Mouse (Mus musculus) heart, embryonic 15.5 days (tissue): ENCODE data around the gene Gcn1l1. TPM values are rescaled to one million over a fixed set of nuclear protein-coding genes. Genes with fewer than 3 reads are reported as not detected.

ENCODE experiments used
- ATAC-seq: fragments of 200-750 bp; cut with Nextera tagmentation; replicated peaks from 2 replicates; pipeline ENCODE4 v1.8.0; 2017; ENCODE audit warnings: low read depth, moderate TSS enrichment; ENCODE audit not compliant: insufficient number of reproducible peaks, insufficient read depth, low FRiP score
- H3K27ac ChIP-seq: fragments of 300-500 bp; sonication (generic); 2 replicates; pipeline ENCODE4 v1.5.1; 2015; ENCODE audit warnings: mild to moderate bottlenecking, inconsistent platforms
- H3K27me3 ChIP-seq: fragments of 300-500 bp; sonication (generic); 2 replicates; pipeline ENCODE4 v1.6.1; 2015; ENCODE audit warnings: inconsistent platforms
- H3K36me3 ChIP-seq: fragments of 300-500 bp; sonication (generic); 2 replicates; pipeline ENCODE4 v1.6.1; 2015; ENCODE audit warnings: mild to moderate bottlenecking, inconsistent platforms
- H3K4me1 ChIP-seq: fragments of 300-500 bp; sonication (generic); replicated peaks from 2 replicates; pipeline ENCODE4 v1.6.1; 2015; ENCODE audit warnings: inconsistent platforms
- H3K4me2 ChIP-seq: fragments of 300-500 bp; sonication (generic); 2 replicates; pipeline ENCODE4 v1.6.1; 2015; ENCODE audit warnings: inconsistent platforms, mild to moderate bottlenecking, moderate library complexity
- H3K4me3 ChIP-seq: fragments of 300-500 bp; sonication (generic); 2 replicates; pipeline ENCODE4 v1.5.1; 2015; ENCODE audit warnings: mild to moderate bottlenecking, inconsistent platforms
- H3K9ac ChIP-seq: fragments of 300-500 bp; sonication (generic); 2 replicates; pipeline ENCODE4 v1.6.1; 2015; ENCODE audit warnings: mild to moderate bottlenecking, inconsistent platforms
- H3K9me3 ChIP-seq: fragments of 300-500 bp; sonication (generic); replicated peaks from 2 replicates; pipeline ENCODE4 v1.6.1; 2016; ENCODE audit warnings: inconsistent platforms
- WGBS: fragments of 180-500 bp; shearing (Covaris S2); methylation state at CpG from one replicate; pipeline ENCODE4 v1.1.7; 2015; ENCODE audit warnings: mixed read lengths; 5-methylcytosine and 5-hydroxymethylcytosine counted together
- polyA plus RNA-seq: library from polyadenylated mRNA; unstranded; fragments of >200 nt; fragmentation: Nextera tagmentation; extraction: Ambion mirVana; gene quantifications from 2 replicates; pipeline ENCODE4 v1.2.1, GENCODE M21; 2015

Gcn1l1 gene
- polyA plus RNA-seq, 1 experiment from 2014 or later = 20.9 TPM

- WGBS = 88% methylated on average over 18 of the region's 18 CpGs
- no peaks in the 10 kb centered on the region for H3K9me3 ChIP-seq
- no peak overlapping the region for H3K4me2 ChIP-seq
- no peak overlapping the region for H3K27ac ChIP-seq
- H3K36me3 ChIP-seq = peaks cover 55% of the 10 kb centered on the region
- no peak overlapping the region for H3K9ac ChIP-seq
- H3K4me3 ChIP-seq = no peak overlapping the region
- peaks cover 19% of the 10 kb centered on the region for H3K4me1 ChIP-seq
- ATAC-seq = no peak
- H3K27me3 ChIP-seq = no peaks in the 10 kb centered on the region
Measured at GRCm38 (mm10) chr5:115548501-115549285, 16.4 kb upstream of the Gcn1l1 start.

DNA sequence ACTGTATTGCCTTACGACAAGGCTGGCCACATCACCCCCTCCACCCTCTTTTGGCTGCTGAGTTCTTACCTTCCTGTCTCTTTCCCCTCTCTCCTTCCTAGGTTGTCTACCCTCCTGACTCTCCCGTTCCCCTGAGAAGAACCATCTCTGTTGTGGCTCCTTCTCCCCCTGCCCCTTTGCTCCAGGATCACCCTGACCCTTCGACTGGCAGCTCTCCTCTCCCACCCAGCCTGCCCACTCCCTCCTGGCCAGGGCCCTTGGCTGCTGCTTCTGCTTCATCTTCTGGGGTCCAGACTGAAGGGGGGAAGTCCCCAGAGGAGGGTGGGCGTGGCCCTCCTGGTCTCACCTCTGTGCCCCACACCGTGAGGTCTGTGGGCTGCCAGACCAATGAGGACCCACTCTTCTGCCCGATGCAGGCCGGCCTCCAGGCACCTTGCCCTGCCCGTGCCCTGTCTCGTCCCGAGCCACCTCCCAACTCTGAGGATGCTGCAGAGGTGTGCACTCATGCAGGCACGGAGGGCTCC, 14.5 kb upstream of the Gcn1l1 start:
- 75% methylated on average over 11 of the region's 11 CpGs for WGBS
- no peaks in the 10 kb centered on the region for H3K9me3 ChIP-seq
- H3K27ac ChIP-seq = no peak overlapping the region
- ATAC-seq = no peak
- H3K27me3 ChIP-seq = no peaks in the 10 kb centered on the region
- H3K4me1 ChIP-seq = peaks cover 6% of the 10 kb centered on the region; the same call in 1 of the 2 replicates
- H3K4me2 ChIP-seq = no peak overlapping the region
- H3K9ac ChIP-seq = no peak overlapping the region
- H3K4me3 ChIP-seq = no peak overlapping the region
- H3K36me3 ChIP-seq = peaks cover 66% of the 10 kb centered on the region

DNA sequence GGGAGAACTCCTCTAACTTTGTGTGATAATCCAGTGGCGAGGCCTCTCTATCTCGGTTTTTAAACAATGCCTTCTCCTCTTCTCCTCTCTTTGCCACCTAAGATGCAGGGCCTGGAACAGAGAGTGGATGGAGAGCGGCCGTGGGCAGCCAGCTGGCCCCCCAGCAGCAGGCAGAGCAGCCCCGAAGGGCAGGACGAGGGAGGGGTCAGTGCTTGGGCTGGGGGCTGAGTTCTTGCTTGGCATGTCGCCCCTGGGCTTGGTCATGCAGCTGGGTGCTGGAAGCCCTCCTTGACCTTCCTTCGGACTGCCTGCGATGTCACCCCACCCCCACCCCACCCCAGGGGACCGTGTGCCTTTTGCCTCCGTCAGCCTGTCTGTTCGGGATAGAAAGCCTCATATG, 13.7 kb upstream of the Gcn1l1 start:
- H3K27me3 ChIP-seq = no peaks in the 10 kb centered on the region
- ATAC-seq = no peak
- H3K9ac ChIP-seq = no peak overlapping the region
- H3K4me2 ChIP-seq = no peak overlapping the region
- H3K4me1 ChIP-seq = peaks cover 10% of the 10 kb centered on the region
- peaks cover 57% of the 10 kb centered on the region for H3K36me3 ChIP-seq
- no peak overlapping the region for H3K4me3 ChIP-seq
- H3K27ac ChIP-seq = no peak overlapping the region
- WGBS = 72% methylated on average over 12 of the region's 12 CpGs
- H3K9me3 ChIP-seq = no peaks in the 10 kb centered on the region

DNA sequence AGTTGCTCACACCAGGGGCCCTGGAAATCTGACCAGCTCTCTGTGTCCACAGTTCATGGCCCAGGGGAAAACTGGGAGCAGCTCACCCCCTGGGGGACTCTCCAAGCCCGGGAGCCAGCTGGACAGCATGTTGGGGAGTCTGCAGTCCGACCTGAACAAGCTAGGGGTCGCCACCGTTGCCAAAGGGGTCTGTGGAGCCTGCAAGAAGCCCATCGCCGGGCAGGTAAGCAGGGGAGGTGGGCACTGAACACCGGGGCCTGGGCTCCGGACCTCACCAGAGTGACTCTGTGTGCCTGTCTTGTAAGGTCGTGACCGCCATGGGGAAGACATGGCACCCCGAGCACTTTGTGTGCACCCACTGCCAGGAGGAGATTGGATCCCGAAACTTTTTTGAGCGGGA, 13.3 kb upstream of the Gcn1l1 start:
- Histone ChIP-seq H3K9me3 (no peaks in the 10 kb centered on the region), H3K4me3 (no peak overlapping the region), H3K36me3 (peaks cover 55% of the 10 kb centered on the region), H3K4me1 (peaks cover 8% of the 10 kb centered on the region), H3K27me3 (no peaks in the 10 kb centered on the region), H3K27ac (no peak overlapping the region), H3K9ac (no peak overlapping the region), H3K4me2 (no peak overlapping the region)
- 86% methylated on average over 13 of the region's 13 CpGs for WGBS
- ATAC-seq = no peak

GRCm38 (mm10) chr5:115553801-115554420, 11.1 kb upstream of the Gcn1l1 start:
- H3K27ac ChIP-seq = no peak overlapping the region
- H3K36me3 ChIP-seq = peaks cover 42% of the 10 kb centered on the region
- no peak for ATAC-seq
- H3K4me2 ChIP-seq = no peak overlapping the region
- no peak overlapping the region for H3K4me3 ChIP-seq
- H3K4me1 ChIP-seq = peaks cover 5% of the 10 kb centered on the region
- H3K9me3 ChIP-seq = no peaks in the 10 kb centered on the region
- 85% methylated on average over 33 of the region's 33 CpGs for WGBS
- H3K27me3 ChIP-seq = no peaks in the 10 kb centered on the region
- H3K9ac ChIP-seq = no peak overlapping the region

DNA sequence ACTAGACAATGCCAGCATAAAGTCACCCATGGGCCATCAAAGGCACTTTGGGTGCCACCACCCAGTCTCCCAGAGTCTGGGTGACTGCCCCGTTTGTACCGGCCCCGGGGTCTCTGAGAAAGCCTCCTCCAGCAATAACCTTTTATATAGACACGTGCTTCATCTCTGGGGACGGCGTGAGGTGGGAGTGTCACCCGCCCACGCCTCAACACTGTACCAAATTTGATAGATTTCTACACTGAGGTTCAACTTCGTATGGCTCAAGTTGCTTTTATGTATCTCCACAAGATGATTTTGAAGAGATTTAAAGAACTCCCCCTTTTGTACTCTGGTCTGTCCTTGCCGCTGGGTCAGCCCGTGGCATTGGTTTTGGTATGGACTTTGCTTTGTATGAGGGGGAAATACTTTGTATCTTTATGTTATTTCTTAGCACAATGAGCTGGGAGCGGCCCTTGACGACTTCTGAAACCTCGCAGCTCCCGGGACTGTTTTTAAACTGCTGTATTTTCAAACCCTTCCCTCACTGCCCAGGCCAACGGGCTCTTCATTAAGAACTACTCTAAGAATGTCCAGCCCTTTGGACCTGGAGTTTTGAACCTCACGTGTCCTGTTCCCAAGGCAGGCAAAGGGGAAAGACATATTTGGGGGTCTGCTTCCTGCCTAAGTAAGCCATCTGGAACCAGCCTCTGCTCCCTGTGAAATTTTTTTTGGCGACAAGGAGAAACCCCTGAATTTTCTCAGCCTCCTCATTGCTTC, 10.3 kb upstream of the Gcn1l1 start:
- ATAC-seq = no peak
- no peaks in the 10 kb centered on the region for H3K27me3 ChIP-seq
- H3K36me3 ChIP-seq = peaks cover 37% of the 10 kb centered on the region
- H3K4me2 ChIP-seq = no peak overlapping the region
- 86% methylated on average over 18 of the region's 18 CpGs for WGBS
- no peak overlapping the region for H3K4me3 ChIP-seq
- H3K9ac ChIP-seq = no peak overlapping the region
- no peak overlapping the region for H3K27ac ChIP-seq
- H3K9me3 ChIP-seq = no peaks in the 10 kb centered on the region
- peaks cover 5% of the 10 kb centered on the region for H3K4me1 ChIP-seq

- Histone ChIP-seq H3K9ac (no peak overlapping the region), H3K4me3 (no peak overlapping the region), H3K4me1 (peaks cover 16% of the 10 kb centered on the region), H3K9me3 (no peaks in the 10 kb centered on the region), H3K36me3 (peaks cover 40% of the 10 kb centered on the region), H3K27ac (no peak overlapping the region), H3K4me2 (no peak overlapping the region), H3K27me3 (no peaks in the 10 kb centered on the region)
- 10% methylated on average over 8 of the region's 8 CpGs for WGBS
- ATAC-seq = no peak
Measured at GRCm38 (mm10) chr5:115556217-115556616, 8.8 kb upstream of the Gcn1l1 start.

DNA sequence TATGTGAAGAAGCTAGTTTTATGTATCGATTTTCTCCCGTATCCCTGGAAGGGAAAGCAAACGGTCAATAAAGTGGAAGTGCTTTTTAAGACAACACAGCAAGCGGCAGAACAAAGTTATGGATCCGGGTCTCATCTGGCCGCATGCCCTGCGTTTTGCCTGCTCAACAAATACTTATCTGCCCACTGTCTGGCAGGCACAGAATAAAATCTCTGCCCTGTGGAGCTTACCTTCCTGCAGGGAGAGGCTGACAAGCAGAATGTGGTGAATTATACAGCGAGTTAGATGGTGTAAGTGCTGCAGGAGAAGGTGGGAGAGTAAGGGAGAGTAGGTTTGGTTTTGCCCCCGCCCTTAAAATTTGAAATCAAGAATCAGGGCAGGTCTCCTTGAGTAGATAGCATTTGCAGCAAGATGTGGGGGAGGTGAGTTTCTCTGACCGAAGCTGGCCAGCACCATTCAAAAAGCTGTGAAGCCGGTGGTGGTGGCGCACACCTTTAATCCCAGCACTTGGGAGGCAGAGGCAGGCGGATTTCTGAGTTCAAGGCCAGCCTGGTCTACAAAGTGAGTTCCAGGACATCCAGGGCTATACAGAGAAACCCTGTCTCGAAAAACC, 6.8 kb upstream of the Gcn1l1 start:
- H3K4me2 ChIP-seq = no peak overlapping the region
- peaks cover 20% of the 10 kb centered on the region for H3K4me1 ChIP-seq
- no peak for ATAC-seq
- peaks cover 44% of the 10 kb centered on the region for H3K36me3 ChIP-seq
- H3K4me3 ChIP-seq = no peak overlapping the region
- 83% methylated on average over 14 of the region's 14 CpGs for WGBS
- H3K27me3 ChIP-seq = no peaks in the 10 kb centered on the region
- H3K9me3 ChIP-seq = no peaks in the 10 kb centered on the region
- no peak overlapping the region for H3K9ac ChIP-seq
- no peak overlapping the region for H3K27ac ChIP-seq

GRCm38 (mm10) chr5:115559237-115560101, 5.6 kb upstream of the Gcn1l1 start, which contains the start of gene Rplp0:
Rplp0 (plus strand) TSS chr5:115559467.
- peak; percentile 98 for ATAC-seq
- Histone ChIP-seq H3K27me3 (no peaks in the 10 kb centered on the region), H3K27ac (peak within 1 kb of the TSS; percentile 84), H3K4me3 (peak within 1 kb of the TSS; percentile 88), H3K4me2 (peak within 1 kb of the TSS; percentile 67), H3K36me3 (peaks cover 39% of the 10 kb centered on the region), H3K9ac (peak within 1 kb of the TSS; percentile 98), H3K9me3 (no peaks in the 10 kb centered on the region), H3K4me1 (peaks cover 24% of the 10 kb centered on the region)
- WGBS = under 1% methylated on average over 78 of the region's 78 CpGs

DNA sequence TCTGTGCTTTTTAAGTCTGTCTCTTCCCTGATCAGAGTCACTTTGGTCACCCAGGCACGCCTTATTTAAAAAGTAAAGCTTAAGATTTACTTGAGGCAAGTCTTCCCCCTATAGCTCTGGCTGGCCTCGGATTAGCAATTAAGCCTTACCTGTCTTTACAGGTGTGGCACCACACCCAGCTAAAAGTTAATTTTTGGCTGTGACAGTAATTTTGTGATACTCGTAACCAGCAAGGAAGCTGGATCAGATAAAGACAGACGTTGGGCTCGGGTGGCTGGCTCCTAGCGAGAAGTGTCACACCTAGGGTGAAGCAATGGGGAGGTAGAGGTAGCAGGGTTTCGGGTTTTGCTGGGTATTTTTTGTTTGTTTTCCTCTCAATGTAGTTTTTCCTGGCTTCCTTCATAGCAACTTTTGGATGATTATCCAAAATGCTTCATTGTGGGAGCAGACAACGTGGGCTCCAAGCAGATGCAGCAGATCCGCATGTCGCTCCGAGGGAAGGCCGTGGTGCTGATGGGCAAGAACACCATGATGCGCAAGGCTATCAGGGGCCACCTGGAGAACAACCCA, 4.6 kb upstream of the Gcn1l1 start:
- H3K4me3 ChIP-seq = peak overlapping the region; percentile 88
- peak overlapping the region; percentile 67 for H3K4me2 ChIP-seq
- H3K27me3 ChIP-seq = no peaks in the 10 kb centered on the region
- H3K9ac ChIP-seq = peak overlapping the region; percentile 98
- H3K36me3 ChIP-seq = peaks cover 35% of the 10 kb centered on the region
- no peaks in the 10 kb centered on the region for H3K9me3 ChIP-seq
- ATAC-seq = no peak
- H3K27ac ChIP-seq = no peak overlapping the region
- H3K4me1 ChIP-seq = peaks cover 28% of the 10 kb centered on the region
- WGBS = 34% methylated on average over 13 of the region's 13 CpGs
